Mouse (Mus musculus): ENCODE measurements at regions not wholly inside any gene's neighbourhood (a gene's known extent, or its start where the extent isn't known, plus 50 kb on each side); places are given as distances from the start of the nearest gene placed in this dataset.

DNA sequence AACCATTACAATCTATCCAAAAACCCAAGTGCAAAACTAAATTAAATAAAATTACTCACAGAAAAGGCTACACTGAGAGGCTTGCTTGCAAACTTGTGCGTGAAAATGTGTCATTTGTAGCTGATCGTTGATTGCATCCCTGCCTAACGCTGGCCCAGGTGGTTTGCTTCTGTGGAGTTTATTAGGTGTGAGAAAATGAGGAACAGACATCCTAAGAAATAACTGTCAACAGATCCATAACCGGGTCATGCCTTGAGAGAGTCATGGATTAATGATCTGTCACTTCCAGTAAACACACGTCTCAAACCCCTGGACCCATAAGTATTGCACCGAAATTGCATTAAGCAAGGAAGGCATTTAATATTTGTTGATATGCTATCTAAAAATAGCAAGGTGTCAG is 73.4 kb upstream of the Tmem18 start:
- 93% methylated on average over 6 of the region's 6 CpGs for WGBS
- Histone ChIP-seq H3K4me1 (ENCODE audit: control insufficient read depth, insufficient read depth, low read length) (no peaks in the 10 kb centered on the region), H3K27ac (ENCODE audit: insufficient read depth, low read depth, low read length) (no peak overlapping the region), H3K4me3 (ENCODE audit: insufficient read depth, low read depth, low read length) (no peak overlapping the region)
- TF ChIP-seq CTCF (IDR thresholded peaks at IDR 0.05; ENCODE audit: insufficient read depth, low read depth, low read length) = no peak
- no peak for TF ChIP-seq POLR2A (IDR thresholded peaks at IDR 0.05; ENCODE audit: insufficient read depth, low read depth, low read length)

DNA sequence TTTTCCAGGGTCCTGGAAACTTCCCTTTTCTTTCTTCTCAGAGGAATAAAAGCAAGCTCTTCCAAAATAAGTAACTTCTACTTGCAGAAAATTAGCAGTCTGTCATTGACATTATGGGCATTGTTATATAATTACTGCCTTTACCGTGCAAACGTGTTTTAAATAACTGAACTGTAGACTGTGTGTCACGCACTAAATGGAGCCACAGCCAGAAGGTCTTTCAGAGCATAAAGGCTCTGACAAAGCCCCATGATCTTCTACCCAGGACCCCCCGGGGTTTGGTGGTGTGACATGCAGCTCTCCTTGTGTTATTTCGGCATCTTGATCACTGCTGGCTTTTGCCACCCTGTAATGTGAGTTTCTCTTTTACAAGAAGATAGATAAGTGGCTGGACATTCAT is 100.9 kb upstream of the Tmem18 start:
- no peak overlapping the region for H3K4me3 ChIP-seq (ENCODE audit: insufficient read depth, low read depth, low read length)
- WGBS = 23% methylated on average over 5 of the region's 5 CpGs

GRCm38 (mm10) chr12:30473473-30473815 is 100.3 kb upstream of the Sntg2 start:
- WGBS = 27% methylated on average over 4 of the region's 4 CpGs
- TF ChIP-seq POLR2A (IDR thresholded peaks at IDR 0.05; ENCODE audit: insufficient read depth, low read depth, low read length) (no peak), CTCF (IDR thresholded peaks at IDR 0.05; ENCODE audit: insufficient read depth, low read depth, low read length) (no peak)
- H3K4me1 ChIP-seq (ENCODE audit: control insufficient read depth, insufficient read depth, low read length) = peaks cover 9% of the 10 kb centered on the region
- H3K4me3 ChIP-seq (ENCODE audit: insufficient read depth, low read depth, low read length) = no peak overlapping the region
- H3K27ac ChIP-seq (ENCODE audit: insufficient read depth, low read depth, low read length) = peak overlapping the region; percentile 54

More for the DNA sequence above, 100.9 kb upstream of the Tmem18 start:
- Histone ChIP-seq H3K4me1 (ENCODE audit: control insufficient read depth, insufficient read depth, low read length) (peaks cover 9% of the 10 kb centered on the region), H3K27ac (ENCODE audit: insufficient read depth, low read depth, low read length) (peak overlapping the region; percentile 91)
- TF ChIP-seq POLR2A (IDR thresholded peaks at IDR 0.05; ENCODE audit: insufficient read depth, low read depth, low read length) = no peak
- TF ChIP-seq CTCF (IDR thresholded peaks at IDR 0.05; ENCODE audit: insufficient read depth, low read depth, low read length) = no peak

GRCm38 (mm10) chr12:30472743-30473472 is 99.7 kb upstream of the Sntg2 start:
- TF ChIP-seq POLR2A (IDR thresholded peaks at IDR 0.05; ENCODE audit: insufficient read depth, low read depth, low read length) (no peak), CTCF (IDR thresholded peaks at IDR 0.05; ENCODE audit: insufficient read depth, low read depth, low read length) (no peak)
- H3K27ac ChIP-seq (ENCODE audit: insufficient read depth, low read depth, low read length) = peak overlapping the region; percentile 54; the same call in 1 of the 2 replicates
- H3K4me3 ChIP-seq (ENCODE audit: insufficient read depth, low read depth, low read length) = no peak overlapping the region
- WGBS = 73% methylated on average over 10 of the region's 10 CpGs
- peaks cover 9% of the 10 kb centered on the region for H3K4me1 ChIP-seq (ENCODE audit: control insufficient read depth, insufficient read depth, low read length)

DNA sequence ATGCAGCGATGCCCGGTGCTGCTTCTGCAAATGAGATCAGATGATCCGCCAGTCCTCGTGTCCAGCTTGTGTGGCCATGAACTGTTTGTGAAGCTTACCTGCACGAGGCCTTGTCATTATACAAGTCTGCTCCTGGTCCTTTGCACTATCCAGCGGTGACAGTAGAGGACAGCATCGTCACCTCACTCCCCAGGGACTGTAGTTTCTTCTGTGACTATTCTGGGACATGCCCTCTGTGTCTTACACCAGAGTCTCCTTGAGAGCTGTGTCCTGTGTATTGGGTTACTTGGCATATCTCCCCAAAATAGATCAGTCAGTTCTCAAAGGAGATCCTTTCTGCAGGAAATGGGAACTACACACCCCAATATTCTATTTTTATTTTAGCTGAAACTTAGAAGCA is 94.0 kb upstream of the Sntg2 start:
- 80% methylated on average over 7 of the region's 7 CpGs for WGBS
- TF ChIP-seq POLR2A (IDR thresholded peaks at IDR 0.05; ENCODE audit: insufficient read depth, low read depth, low read length) = no peak
- peaks cover 3% of the 10 kb centered on the region for H3K4me1 ChIP-seq (ENCODE audit: control insufficient read depth, insufficient read depth, low read length)
- no peak overlapping the region for H3K4me3 ChIP-seq (ENCODE audit: insufficient read depth, low read depth, low read length)
- H3K27ac ChIP-seq (ENCODE audit: insufficient read depth, low read depth, low read length) = no peak overlapping the region

DNA sequence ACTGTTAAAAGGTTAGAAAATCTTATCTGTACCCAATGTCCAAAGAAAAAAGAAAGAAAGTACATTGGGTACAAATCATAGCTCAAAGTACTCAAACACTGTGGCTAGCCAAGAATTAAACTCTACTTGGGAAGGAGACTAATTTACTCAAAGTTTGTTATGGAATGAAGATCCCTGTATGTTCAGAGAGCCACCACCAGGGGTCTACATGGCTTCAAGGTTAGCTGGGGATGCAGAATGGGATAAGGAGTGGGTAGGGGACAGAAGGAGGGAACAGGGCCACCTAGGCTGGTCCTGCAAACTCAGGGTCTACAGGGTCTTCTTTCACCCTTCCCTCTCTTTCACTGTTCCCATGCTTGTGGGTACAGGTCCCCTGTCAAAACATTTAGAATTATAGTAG is 77.4 kb upstream of the Sntg2 start:
- no peak overlapping the region for H3K4me3 ChIP-seq (ENCODE audit: insufficient read depth, low read depth, low read length)
- H3K4me1 ChIP-seq (ENCODE audit: control insufficient read depth, insufficient read depth, low read length) = no peaks in the 10 kb centered on the region
- no peak overlapping the region for H3K27ac ChIP-seq (ENCODE audit: insufficient read depth, low read depth, low read length)
- TF ChIP-seq POLR2A (IDR thresholded peaks at IDR 0.05; ENCODE audit: insufficient read depth, low read depth, low read length) (no peak), CTCF (IDR thresholded peaks at IDR 0.05; ENCODE audit: insufficient read depth, low read depth, low read length) (no peak)

DNA sequence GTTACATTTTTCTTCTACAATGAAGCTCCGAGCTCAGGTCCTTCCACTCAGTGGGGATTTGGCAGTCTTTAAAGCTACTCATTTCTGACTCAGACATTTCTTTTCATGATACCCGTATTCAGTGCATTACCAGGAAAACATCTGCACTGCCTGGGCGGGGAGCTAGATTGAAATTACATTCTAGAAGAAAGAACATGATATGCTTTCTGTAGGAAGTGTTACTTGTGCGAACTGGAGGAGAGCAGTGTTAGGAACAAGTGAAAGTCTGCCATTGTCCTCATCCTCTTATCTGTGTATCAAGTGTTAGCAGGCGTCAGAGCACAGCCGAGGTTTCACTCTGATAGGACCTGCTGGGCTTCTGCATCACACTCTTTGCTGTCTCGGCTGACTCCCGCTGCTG is 61.7 kb upstream of the Sntg2 start:
- Histone ChIP-seq H3K27ac (ENCODE audit: insufficient read depth, low read depth, low read length) (peak overlapping the region; percentile 84), H3K4me3 (ENCODE audit: insufficient read depth, low read depth, low read length) (no peak overlapping the region), H3K4me1 (ENCODE audit: control insufficient read depth, insufficient read depth, low read length) (peaks cover 5% of the 10 kb centered on the region)
- 36% methylated on average over 8 of the region's 8 CpGs for WGBS
- TF ChIP-seq POLR2A (IDR thresholded peaks at IDR 0.05; ENCODE audit: insufficient read depth, low read depth, low read length) (no peak), CTCF (IDR thresholded peaks at IDR 0.05; ENCODE audit: insufficient read depth, low read depth, low read length) (no peak)

DNA sequence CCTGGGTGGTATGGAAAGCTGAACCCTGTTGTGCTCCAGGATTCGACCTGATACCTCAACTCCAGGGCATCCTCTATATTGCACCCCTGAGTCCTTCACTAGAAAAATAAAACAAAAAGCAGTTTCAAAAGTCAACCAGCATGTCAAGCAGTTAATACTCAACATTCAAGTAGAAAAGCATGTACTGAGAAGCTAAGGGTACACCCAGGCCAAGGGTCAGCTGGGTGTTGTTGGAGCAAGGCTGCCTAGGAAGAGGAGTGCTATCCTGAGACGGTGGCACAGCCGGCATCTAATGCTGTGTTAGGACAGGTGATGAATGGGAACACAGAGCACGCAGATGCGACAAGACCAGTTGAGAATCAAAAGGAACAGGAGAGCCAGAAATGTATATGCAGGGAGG is 59.7 kb upstream of the Sntg2 start:
- TF ChIP-seq POLR2A (IDR thresholded peaks at IDR 0.05; ENCODE audit: insufficient read depth, low read depth, low read length) (no peak), CTCF (IDR thresholded peaks at IDR 0.05; ENCODE audit: insufficient read depth, low read depth, low read length) (no peak)
- WGBS = 88% methylated on average over 5 of the region's 5 CpGs
- H3K4me3 ChIP-seq (ENCODE audit: insufficient read depth, low read depth, low read length) = no peak overlapping the region
- H3K27ac ChIP-seq (ENCODE audit: insufficient read depth, low read depth, low read length) = no peak overlapping the region
- H3K4me1 ChIP-seq (ENCODE audit: control insufficient read depth, insufficient read depth, low read length) = peaks cover 5% of the 10 kb centered on the region

DNA sequence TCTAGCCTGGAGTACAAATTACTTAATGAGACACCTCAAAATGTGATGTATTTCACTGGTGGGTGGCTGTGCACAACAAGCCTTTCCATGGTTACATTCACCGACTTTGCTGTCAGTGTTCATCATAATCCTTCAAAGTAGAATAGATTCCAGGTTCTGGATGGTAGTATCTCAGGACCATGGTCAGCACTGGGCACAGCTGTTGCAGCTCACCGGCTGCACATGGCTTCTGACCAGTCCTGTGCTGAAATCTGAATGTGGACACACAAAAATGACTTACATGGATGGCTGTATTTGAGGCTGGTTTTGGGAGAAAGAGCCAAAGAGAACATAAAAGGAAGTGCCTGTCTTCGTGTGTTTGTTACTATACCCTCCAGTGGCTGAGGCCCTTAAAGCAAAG is 57.5 kb upstream of the Sntg2 start:
- Histone ChIP-seq H3K27ac (ENCODE audit: insufficient read depth, low read depth, low read length) (no peak overlapping the region), H3K4me3 (ENCODE audit: insufficient read depth, low read depth, low read length) (no peak overlapping the region), H3K4me1 (ENCODE audit: control insufficient read depth, insufficient read depth, low read length) (peaks cover 5% of the 10 kb centered on the region)
- WGBS = 79% methylated on average over 3 of the region's 3 CpGs
- TF ChIP-seq CTCF (IDR thresholded peaks at IDR 0.05; ENCODE audit: insufficient read depth, low read depth, low read length) = no peak
- TF ChIP-seq POLR2A (IDR thresholded peaks at IDR 0.05; ENCODE audit: insufficient read depth, low read depth, low read length) = no peak

DNA sequence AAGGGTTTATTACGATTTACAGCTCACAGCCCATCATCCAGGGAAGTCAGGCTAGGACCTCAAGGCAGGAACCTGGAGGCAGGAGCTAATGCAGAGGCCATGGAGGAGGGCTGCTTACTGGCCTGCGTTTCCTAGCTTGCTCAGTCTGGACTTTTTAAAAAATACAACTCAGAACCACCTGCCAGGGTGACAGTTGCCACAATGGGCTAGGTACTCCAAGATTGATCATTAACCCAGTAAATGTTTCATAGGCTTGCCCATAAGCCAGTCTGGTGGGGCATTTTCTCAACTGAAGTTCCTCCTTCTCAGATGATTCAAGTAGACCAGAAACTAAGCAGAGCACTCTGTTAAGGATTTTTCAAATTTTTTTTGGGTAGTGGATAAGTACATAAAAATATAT is 52.1 kb upstream of the Sntg2 start:
- H3K4me1 ChIP-seq (ENCODE audit: control insufficient read depth, insufficient read depth, low read length) = no peaks in the 10 kb centered on the region
- TF ChIP-seq POLR2A (IDR thresholded peaks at IDR 0.05; ENCODE audit: insufficient read depth, low read depth, low read length) (no peak), CTCF (IDR thresholded peaks at IDR 0.05; ENCODE audit: insufficient read depth, low read depth, low read length) (no peak)
- H3K4me3 ChIP-seq (ENCODE audit: insufficient read depth, low read depth, low read length) = no peak overlapping the region
- H3K27ac ChIP-seq (ENCODE audit: insufficient read depth, low read depth, low read length) = no peak overlapping the region
- WGBS = 74% methylated on average over 2 of the region's 2 CpGs

All from olfactory bulb, adult 2 months (tissue).